Mouse (Mus musculus): ENCODE data around the gene Ptprq. TPM values are rescaled to one million over a fixed set of nuclear protein-coding genes. Genes with fewer than 3 reads are reported as not detected.

Gene Ptprq
- polyA plus RNA-seq, 1 experiment, result 0.06 TPM

GRCm38 (mm10) chr10:107473497-107473896 lies 246.4 kb downstream of the Ptprq start:
- H3K4me3 ChIP-seq (ENCODE audit: insufficient read depth, low read length), result no peak overlapping the region
- TF ChIP-seq POLR2A (IDR thresholded peaks at IDR 0.05; ENCODE audit: extremely low read depth, insufficient read depth, low read length), result no peak
- TF ChIP-seq CTCF (IDR thresholded peaks at IDR 0.05; ENCODE audit: extremely low read depth, insufficient read depth, low read length), result no peak
- no peak overlapping the region for H3K27ac ChIP-seq (ENCODE audit: insufficient read depth, low read length)
- no peaks in the 10 kb centered on the region for H3K4me1 ChIP-seq (ENCODE audit: control insufficient read depth, insufficient read depth, low read length)

- Histone ChIP-seq H3K4me3 (ENCODE audit: insufficient read depth, low read length) (no peak overlapping the region), H3K4me1 (ENCODE audit: control insufficient read depth, insufficient read depth, low read length) (no peaks in the 10 kb centered on the region), H3K27ac (ENCODE audit: insufficient read depth, low read length) (no peak overlapping the region)
- TF ChIP-seq CTCF (IDR thresholded peaks at IDR 0.05; ENCODE audit: extremely low read depth, insufficient read depth, low read length), result no peak
- no peak for TF ChIP-seq POLR2A (IDR thresholded peaks at IDR 0.05; ENCODE audit: extremely low read depth, insufficient read depth, low read length)
Observed at GRCm38 (mm10) chr10:107471712-107472111, 248.1 kb downstream of the Ptprq start.

DNA sequence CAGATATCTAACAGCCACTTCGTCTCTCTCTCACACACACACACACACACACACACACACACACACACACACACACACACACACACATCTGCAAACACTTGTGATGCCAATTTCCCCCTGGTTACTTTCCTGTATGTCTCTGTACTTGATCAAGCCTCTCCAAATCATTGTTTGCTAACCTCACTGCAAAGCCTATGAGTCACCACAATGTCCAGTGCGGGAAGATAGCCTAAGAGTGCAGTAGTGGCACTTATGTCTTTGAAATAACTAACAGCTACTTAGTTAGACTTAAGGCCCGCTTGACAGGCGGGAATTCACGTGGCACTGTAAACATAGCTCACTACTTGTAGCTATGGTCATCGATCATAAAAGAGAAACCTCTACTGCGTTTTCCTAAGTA lies 252.0 kb downstream of the Ptprq start:
- Histone ChIP-seq H3K27ac (ENCODE audit: insufficient read depth, low read length) (no peak overlapping the region), H3K4me3 (ENCODE audit: insufficient read depth, low read length) (no peak overlapping the region), H3K4me1 (ENCODE audit: control insufficient read depth, insufficient read depth, low read length) (no peaks in the 10 kb centered on the region)
- TF ChIP-seq CTCF (IDR thresholded peaks at IDR 0.05; ENCODE audit: extremely low read depth, insufficient read depth, low read length), result no peak
- no peak for TF ChIP-seq POLR2A (IDR thresholded peaks at IDR 0.05; ENCODE audit: extremely low read depth, insufficient read depth, low read length)

Other genes starting within 250 kb of the Ptprq start
- not detected in 2 replicates for gene Myf5, start 233.9 kb downstream of the Ptprq start, polyA plus RNA-seq (2012; rRNA removed)
- not detected in 2 replicates for gene Myf6, start 225.3 kb downstream of the Ptprq start, polyA plus RNA-seq (2012; rRNA removed)
- gene Otogl, start 192.1 kb upstream of the Ptprq start, polyA plus RNA-seq (2012; rRNA removed), result 0.10 and 0.19 TPM in 2 replicates